In genomic region chrX:139543726-139544125, GRCm38 (mm10) we compare ENCODE assay signal across 23 mouse cellular contexts. TPM values are rescaled to one million over a fixed set of nuclear protein-coding genes. Genes with fewer than 3 reads are reported as not detected.
A peak's percentile ranks its signal among the peaks of the same experiment; 100 is the strongest.
DNase-seq lines count a peak whose midpoint lies in the region; ATAC-seq and TF ChIP-seq lines count a peak whose summit lies in the region.
"Had no signal": no experiment of that assay in that cellular context is flagged by ENCODE, and none has a peak within 500 bp of the region (broad histone marks: within the 10 kb centered on the region; RNA-seq: fewer than 3 reads in every experiment).

No protein-coding gene starts in this region.

- no peak overlapping the region for H3K27ac ChIP-seq in kidney, postnatal 0 days
- H3K27ac ChIP-seq in kidney, embryonic 15.5 days: no peak overlapping the region
- H3K27ac ChIP-seq in hindbrain, embryonic 12.5 days: no peak overlapping the region
- H3K27ac ChIP-seq: heart, embryonic 13.5 days; layer of hippocampus, adult 2 months; midbrain, embryonic 10.5 days; neural tube, embryonic 12.5 days had no signal

- ATAC-seq in kidney, postnatal 0 days (replicated peaks; ENCODE audit: low FRiP score, low read depth): no peak
- ATAC-seq in kidney, embryonic 15.5 days (replicated peaks; ENCODE audit: low FRiP score): no peak
- no peak for ATAC-seq in hindbrain, embryonic 12.5 days (ENCODE audit: low FRiP score)
- ATAC-seq: hindbrain, embryonic 16.5 days had no signal

- 68% methylated on average over 7 of the region's 7 CpGs for WGBS in kidney, postnatal 0 days
- 66% methylated on average over 7 of the region's 7 CpGs for WGBS in kidney, embryonic 15.5 days
- WGBS in hindbrain, embryonic 12.5 days: 87% methylated on average over 7 of the region's 7 CpGs

- no peak overlapping the region for H3K9ac ChIP-seq in kidney, postnatal 0 days (ENCODE audit: low read depth, low read length)
- H3K9ac ChIP-seq in kidney, embryonic 15.5 days: no peak overlapping the region
- H3K9ac ChIP-seq in hindbrain, embryonic 12.5 days: no peak overlapping the region
- H3K9ac ChIP-seq: heart, embryonic 13.5 days; neural tube, embryonic 12.5 days had no signal

- H3K36me3 ChIP-seq in kidney, postnatal 0 days (ENCODE audit: insufficient read depth, low read length): no peaks in the 10 kb centered on the region
- H3K36me3 ChIP-seq in kidney, embryonic 15.5 days: no peaks in the 10 kb centered on the region
- no peaks in the 10 kb centered on the region for H3K36me3 ChIP-seq in myocyte (ENCODE audit: control insufficient read depth, insufficient read depth)
- no peaks in the 10 kb centered on the region for H3K36me3 ChIP-seq in hindbrain, embryonic 12.5 days
- H3K36me3 ChIP-seq: G1E; heart, embryonic 13.5 days; midbrain, embryonic 10.5 days; neural tube, embryonic 12.5 days had no signal

- no peak overlapping the region for H3K4me2 ChIP-seq in kidney, postnatal 0 days (ENCODE audit: low read length)
- H3K4me2 ChIP-seq in kidney, embryonic 15.5 days: no peak overlapping the region
- peak overlapping the region; percentile 35 for H3K4me2 ChIP-seq in myocyte (ENCODE audit: low read depth)
- no peak overlapping the region for H3K4me2 ChIP-seq in hindbrain, embryonic 12.5 days (replicated peaks)
- H3K4me2 ChIP-seq: heart, embryonic 13.5 days; liver, embryonic 11.5 days; neural tube, embryonic 12.5 days had no signal

- no peak for TF ChIP-seq POLR2A in myocyte (IDR thresholded peaks at IDR 0.05; ENCODE audit: insufficient read length, low read depth)

- no peaks in the 10 kb centered on the region for H3K27me3 ChIP-seq in kidney, postnatal 0 days (ENCODE audit: insufficient read depth, low read length)
- H3K27me3 ChIP-seq in kidney, embryonic 15.5 days: peaks cover 5% of the 10 kb centered on the region
- no peaks in the 10 kb centered on the region for H3K27me3 ChIP-seq in myocyte (ENCODE audit: control insufficient read depth, insufficient read depth, insufficient read length)
- no peaks in the 10 kb centered on the region for H3K27me3 ChIP-seq in hindbrain, embryonic 12.5 days
- H3K27me3 ChIP-seq: heart, embryonic 13.5 days; neural tube, embryonic 12.5 days had no signal

- no peak for TF ChIP-seq CTCF in kidney, postnatal 0 days (IDR thresholded peaks at IDR 0.05; ENCODE audit: low read depth)

- H3K4me3 ChIP-seq in kidney, postnatal 0 days (replicated peaks; ENCODE audit: low read depth, low read length): no peak overlapping the region
- H3K4me3 ChIP-seq in kidney, embryonic 15.5 days (replicated peaks): no peak overlapping the region
- H3K4me3 ChIP-seq in myocyte: no peak overlapping the region
- H3K4me3 ChIP-seq in hindbrain, embryonic 12.5 days: no peak overlapping the region
- H3K4me3 ChIP-seq: heart, embryonic 13.5 days; layer of hippocampus, adult 2 months; midbrain, embryonic 10.5 days; neural tube, embryonic 12.5 days had no signal

- no peaks in the 10 kb centered on the region for H3K79me2 ChIP-seq in myocyte (ENCODE audit: control insufficient read depth, insufficient read depth)

- no peak overlapping the region for H3ac ChIP-seq in myocyte (ENCODE audit: control insufficient read depth, insufficient read length)

- no peaks in the 10 kb centered on the region for H3K4me1 ChIP-seq in kidney, postnatal 0 days (replicated peaks; ENCODE audit: insufficient read depth, low read length)
- no peaks in the 10 kb centered on the region for H3K4me1 ChIP-seq in kidney, embryonic 15.5 days
- no peaks in the 10 kb centered on the region for H3K4me1 ChIP-seq in hindbrain, embryonic 12.5 days
- H3K4me1 ChIP-seq: heart, embryonic 13.5 days; midbrain, embryonic 10.5 days; neural tube, embryonic 12.5 days had no signal

- no peaks in the 10 kb centered on the region for H3K9me3 ChIP-seq in kidney, postnatal 0 days (replicated peaks; ENCODE audit: low read length)
- H3K9me3 ChIP-seq in kidney, embryonic 15.5 days (replicated peaks): no peaks in the 10 kb centered on the region
- no peaks in the 10 kb centered on the region for H3K9me3 ChIP-seq in hindbrain, embryonic 12.5 days (replicated peaks)
- H3K9me3 ChIP-seq: G1E; heart, embryonic 13.5 days; midbrain, embryonic 10.5 days; neural tube, embryonic 12.5 days had no signal

- DNase-seq in kidney, postnatal 0 days (ENCODE audit: low spot score): peak; percentile 16
- DNase-seq in 3T3-L1 (ENCODE audit: low read depth, low spot score) (peak; percentile 13), MN1 (ENCODE audit: low spot score) (peak; percentile 5)
- no peak for DNase-seq in ovary, postnatal 10 days (ENCODE audit: low spot score)
- DNase-seq: cerebellum, postnatal 14 days; gastrocnemius, postnatal 10 days; heart, adult 11 months; heart, postnatal 4 days; kidney, adult 11 months; kidney, postnatal 10 days; lung, adult 18-20 months; lung, postnatal 36 days; thymus, postnatal 36 days had no signal

TF ChIP-seq in myocyte, 11 proteins besides CTCF, POLR2A, EP300 and RAD21:
- no peak for TF ChIP-seq SRF (IDR thresholded peaks at IDR 0.05; ENCODE audit: control insufficient read depth, insufficient read length, low read depth)
- TF ChIP-seq USF1 (IDR thresholded peaks at IDR 0.05; ENCODE audit: low read depth): no peak
- TF ChIP-seq CEBPB (IDR thresholded peaks at IDR 0.05; ENCODE audit: insufficient read depth, poor library complexity, severe bottlenecking): no peak
- TF ChIP-seq TCF3 (IDR thresholded peaks at IDR 0.05; ENCODE audit: insufficient read length, low read depth): no peak
- TF ChIP-seq MYOD1 (IDR thresholded peaks at IDR 0.05; ENCODE audit: control insufficient read depth in 1 of 3, insufficient read length in 2 of 3, low read depth in 2 of 3): no peak
- TF ChIP-seq E2F4 (IDR thresholded peaks at IDR 0.05; ENCODE audit: insufficient read depth): no peak
- TF ChIP-seq TCF12 (IDR thresholded peaks at IDR 0.05; ENCODE audit: insufficient read depth, poor library complexity, severe bottlenecking): no peak
- no peak for TF ChIP-seq MAX (IDR thresholded peaks at IDR 0.05; ENCODE audit: low read depth)
- TF ChIP-seq REST (IDR thresholded peaks at IDR 0.05; ENCODE audit: insufficient read depth, insufficient read length): no peak
- TF ChIP-seq MYOG (IDR thresholded peaks at IDR 0.05; ENCODE audit: control insufficient read depth in 1 of 3, insufficient read depth in 1 of 3, insufficient read length in 2 of 3, low read depth in 2 of 3): no peak
- no peak for TF ChIP-seq POLR2AphosphoS2 (IDR thresholded peaks at IDR 0.05; ENCODE audit: insufficient read length, low read depth)
TF ChIP-seq in myocyte: peak in this region for 0.

RNA-seq across cellular contexts. Expression of gene Rnf128, which starts 19.4 kb away (rescaled TPM):
- 92.0 and 96.3 TPM in 2 replicates for polyA plus RNA-seq in kidney, postnatal 0 days (2015; fragmentation: Nextera tagmentation; extraction: Ambion mirVana)
- polyA plus RNA-seq in kidney, embryonic 15.5 days (2015; fragmentation: Nextera tagmentation; extraction: Ambion mirVana): 35.9 and 38.5 TPM in 2 replicates
- polyA plus RNA-seq in myocyte (2012; fragmentation: generic; extraction: Trizol): 5.2 TPM
- polyA plus RNA-seq in hindbrain, embryonic 12.5 days (2016; fragmentation: Nextera tagmentation; extraction: Ambion mirVana): 2.5 and 2.9 TPM in 2 replicates
